Mouse (Mus musculus) neutrophil, adult 5-6 weeks (primary cell): ENCODE results near the gene Gm19426. TPM values are rescaled to one million over a fixed set of nuclear protein-coding genes. Genes with fewer than 3 reads are reported as not detected.

Experiments used
- ATAC-seq: fragments of 151-379, 151-347 bp; 2 replicates; pipeline ENCODE4 v1.8.0; 2017; ENCODE audit warnings: mild to moderate bottlenecking, moderate TSS enrichment; ENCODE audit not compliant: insufficient number of reproducible peaks, poor library complexity, low FRiP score, severe bottlenecking; ENCODE audit errors: extremely low read depth
- total RNA-seq: library from RNA; stranded (forward); fragments of 200-1000 nt; gene quantifications from 2 replicates; pipeline ENCODE4 v1.2.3, GENCODE M21; 2017

Gene Gm19426
- not detected in 2 replicates for total RNA-seq

- ATAC-seq, result no peak
These were observed at the start of gene Gm19426 for GRCm38 (mm10) chr2:84743561-84743960. Gene Gm19426, minus strand, starts transcription at chr2:84743655.

GRCm38 (mm10) chr2:84793154-84793553 is 49.7 kb upstream of the Gm19426 start:
- ATAC-seq, result no peak

- no peak for ATAC-seq
These were observed 49.1 kb upstream of the Gm19426 start for GRCm38 (mm10) chr2:84792516-84792915.

GRCm38 (mm10) chr2:84790418-84790817 is 47.0 kb upstream of the Gm19426 start:
- no peak for ATAC-seq

- no peak for ATAC-seq
These were observed 44.9 kb upstream of the Gm19426 start for GRCm38 (mm10) chr2:84788316-84788715.

- ATAC-seq, result no peak
These were observed 40.5 kb upstream of the Gm19426 start for GRCm38 (mm10) chr2:84783840-84784566.

GRCm38 (mm10) chr2:84783315-84783714 is 39.9 kb upstream of the Gm19426 start:
- peak; percentile 35; the same call in 1 of the 2 replicates for ATAC-seq

GRCm38 (mm10) chr2:84779210-84779609 is 35.8 kb upstream of the Gm19426 start:
- ATAC-seq, result peak; percentile 59

- no peak for ATAC-seq
These were observed 34.3 kb upstream of the Gm19426 start for GRCm38 (mm10) chr2:84777706-84778105.

- no peak for ATAC-seq
These were observed 32.2 kb upstream of the Gm19426 start for GRCm38 (mm10) chr2:84775665-84776064.

GRCm38 (mm10) chr2:84775241-84775640 is 31.8 kb upstream of the Gm19426 start, which contains the start of gene Serping1:
Gene Serping1, minus strand, starts transcription at chr2:84775444.
- ATAC-seq, result no peak

- ATAC-seq, result no peak
These were observed 31.3 kb upstream of the Gm19426 start for GRCm38 (mm10) chr2:84774751-84775150.

GRCm38 (mm10) chr2:84773195-84773594 is 29.7 kb upstream of the Gm19426 start:
- ATAC-seq, result no peak

- no peak for ATAC-seq
These were observed 29.0 kb upstream of the Gm19426 start for GRCm38 (mm10) chr2:84772454-84772853.

GRCm38 (mm10) chr2:84770501-84770900 is 27.0 kb upstream of the Gm19426 start:
- no peak for ATAC-seq

GRCm38 (mm10) chr2:84762818-84763217 is 19.4 kb upstream of the Gm19426 start:
- ATAC-seq, result no peak

- no peak for ATAC-seq
These were observed 18.8 kb upstream of the Gm19426 start for GRCm38 (mm10) chr2:84762295-84762694.

- ATAC-seq, result no peak
These were observed 18.4 kb upstream of the Gm19426 start for GRCm38 (mm10) chr2:84761840-84762239.

GRCm38 (mm10) chr2:84761309-84761708 is 17.9 kb upstream of the Gm19426 start:
- no peak for ATAC-seq

GRCm38 (mm10) chr2:84760777-84761176 is 17.3 kb upstream of the Gm19426 start:
- ATAC-seq, result no peak
